Mouse (Mus musculus): ENCODE results near the gene Tjp1.
A peak's percentile ranks its signal among the peaks of the same experiment; 100 is the strongest.

DNA sequence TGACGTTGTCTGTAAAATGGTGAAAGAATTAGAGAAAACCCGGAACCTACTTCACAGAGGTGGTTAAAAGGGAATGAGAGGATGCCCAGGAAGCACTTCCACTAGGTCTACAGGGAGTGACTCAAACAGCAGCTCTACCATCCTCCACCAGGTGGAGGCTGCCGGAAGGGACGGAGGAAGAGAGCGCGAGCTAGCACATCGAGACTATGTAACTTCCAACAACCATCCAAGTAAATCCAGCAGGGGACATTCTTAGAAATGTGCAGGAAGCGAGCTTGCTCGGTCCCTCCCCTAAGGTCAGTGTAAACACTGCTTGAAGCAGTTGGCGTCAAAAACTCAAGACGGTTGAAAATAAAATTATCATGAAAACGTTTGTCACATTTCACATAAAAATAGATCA is 5.1 kb downstream of the Tjp1 start:
- TF ChIP-seq CTCF (IDR thresholded peaks at IDR 0.05; ENCODE audit: low read depth) (peak; percentile 30; the same call in 1 of the 2 replicates), EP300 (IDR thresholded peaks at IDR 0.05; ENCODE audit: low read depth) (no peak)
